Mouse (Mus musculus): Measurements from ENCODE around the gene Olfr247. TPM values are rescaled to one million over a fixed set of nuclear protein-coding genes. Genes with fewer than 3 reads are reported as not detected.

Olfr247 gene
- not detected for total RNA-seq (2023)

GRCm38 (mm10) chr10:129976040-129976439, at the start of gene Olfr247:
Olfr247 (minus strand) TSS chr10:129976140.

GRCm38 (mm10) chr10:130012321-130012720, 36.4 kb upstream of the Olfr247 start, which contains the start of gene Olfr820:
Olfr820 (plus strand) TSS chr10:130012621.

GRCm38 (mm10) chr10:129984962-129985361, 9.0 kb upstream of the Olfr247 start, which contains the start of gene Gm10310:
Gm10310 (minus strand) TSS chr10:129985062.

GRCm38 (mm10) chr10:129967166-129967565, 8.8 kb downstream of the Olfr247 start, which contains the start of gene Olfr819:
Olfr819 (minus strand) TSS chr10:129967266.

GRCm38 (mm10) chr10:129949000-129949399, 26.9 kb downstream of the Olfr247 start, which contains the start of gene Olfr818:
Olfr818 (minus strand) TSS chr10:129949100.

Other genes starting within 250 kb of the Olfr247 start
- not detected for gene Olfr805, start 246.8 kb downstream of the Olfr247 start, total RNA-seq (2023)
- not detected for gene Olfr806, start 234.2 kb downstream of the Olfr247 start, total RNA-seq (2023)
- gene Olfr807, start 218.3 kb downstream of the Olfr247 start, total RNA-seq (2023): not detected
- not detected for gene Olfr808, start 210.7 kb downstream of the Olfr247 start, total RNA-seq (2023)
- gene Olfr809, start 201.5 kb downstream of the Olfr247 start, total RNA-seq (2023): not detected
- gene Olfr810, start 181.2 kb downstream of the Olfr247 start, total RNA-seq (2023): not detected
- gene Olfr811, start 171.7 kb downstream of the Olfr247 start, total RNA-seq (2023): not detected
- gene Olfr812, start 130.0 kb downstream of the Olfr247 start, total RNA-seq (2023): not detected
- gene Olfr813, start 120.8 kb downstream of the Olfr247 start, total RNA-seq (2023): not detected
- not detected for gene Olfr814, start 96.3 kb downstream of the Olfr247 start, total RNA-seq (2023)
- not detected for gene Olfr815, start 70.3 kb downstream of the Olfr247 start, total RNA-seq (2023)
- not detected for gene Olfr816, start 60.5 kb downstream of the Olfr247 start, total RNA-seq (2023)
- gene Olfr818, start 27.0 kb downstream of the Olfr247 start, total RNA-seq (2023): not detected
- not detected for gene Olfr819, start 8.9 kb downstream of the Olfr247 start, total RNA-seq (2023)
- gene Gm10310, start 8.9 kb upstream of the Olfr247 start, total RNA-seq (2023): not detected
- not detected for gene Olfr820, start 36.5 kb upstream of the Olfr247 start, total RNA-seq (2023)
- not detected for gene Olfr821, start 54.2 kb upstream of the Olfr247 start, total RNA-seq (2023)
- gene Olfr822, start 95.1 kb upstream of the Olfr247 start, total RNA-seq (2023): not detected
- gene Olfr823, start 139.2 kb upstream of the Olfr247 start, total RNA-seq (2023): not detected
- gene Olfr824, start 153.9 kb upstream of the Olfr247 start, total RNA-seq (2023): not detected
- gene Olfr825, start 190.6 kb upstream of the Olfr247 start, total RNA-seq (2023): not detected
- not detected for gene Olfr826, start 208.0 kb upstream of the Olfr247 start, total RNA-seq (2023)
- gene Olfr827, start 238.3 kb upstream of the Olfr247 start, total RNA-seq (2023): not detected

Data from CD4-positive naive resting alpha-beta T cell, adult 76 days (primary cell).